Mouse (Mus musculus) layer of hippocampus, postnatal 36 days (tissue): ENCODE results near the gene Nudt8. TPM values are rescaled to one million over a fixed set of nuclear protein-coding genes. Genes with fewer than 3 reads are reported as not detected.

Experiments used
- DNase-seq, 2 experiments: peaks; one replicate each; pipeline ENCODE4 v3.0.0; 2022
- total RNA-seq, 2 experiments: library from RNA; stranded (reverse); gene quantifications; 2 replicates each; pipeline ENCODE4 v1.2.3; 2021

Nudt8 gene
- total RNA-seq, 2 experiments from 2014 or later = 8.2 to 11.1 TPM

DNA sequence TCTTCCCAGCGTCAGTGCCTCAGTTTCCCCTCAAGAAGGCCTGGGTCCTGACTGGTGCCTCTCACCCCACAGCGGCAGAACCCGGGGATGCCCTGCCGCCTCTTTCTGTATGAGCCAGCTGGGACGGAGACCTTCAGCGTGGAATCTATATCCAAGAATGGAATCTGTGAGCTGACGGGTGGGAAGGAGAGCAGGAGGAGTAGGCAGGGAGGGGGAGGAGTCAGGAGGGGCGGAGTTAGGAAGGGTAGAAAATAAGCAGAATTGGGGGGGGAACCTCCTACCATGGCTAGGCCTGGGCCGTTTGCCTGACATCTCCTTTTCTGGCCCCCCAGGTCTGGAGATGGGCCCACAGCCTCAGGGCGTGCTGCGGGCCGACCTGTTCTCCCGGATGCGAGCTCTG lies 12.3 kb upstream of the Nudt8 start:
- no peak for DNase-seq

- no peak for DNase-seq
These were observed 11.6 kb upstream of the Nudt8 start for GRCm38 (mm10) chr19:3988750-3989149.

DNA sequence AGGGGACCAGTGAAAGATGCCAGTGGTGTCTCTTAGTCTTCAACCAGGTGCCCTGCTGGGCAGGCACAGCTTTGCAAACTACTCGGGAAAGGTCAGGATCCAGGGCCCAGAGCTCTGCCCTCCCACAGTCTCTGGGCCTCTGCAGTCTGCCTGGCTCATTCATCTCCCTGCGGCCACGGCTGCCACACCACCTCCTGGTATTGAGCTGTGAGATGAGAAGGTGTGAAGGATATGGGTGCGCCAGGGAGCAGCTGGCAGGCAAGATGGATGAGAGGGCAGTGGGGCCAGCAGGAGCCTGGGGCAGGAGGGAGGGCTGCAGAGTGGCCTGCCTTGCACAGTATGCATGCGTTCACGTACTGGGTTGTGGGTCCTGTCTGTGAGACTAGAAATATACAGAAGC lies 9.6 kb upstream of the Nudt8 start:
- no peak for DNase-seq

GRCm38 (mm10) chr19:3991562-3991961 lies 8.8 kb upstream of the Nudt8 start:
- no peak for DNase-seq

GRCm38 (mm10) chr19:3991966-3992365 lies 8.4 kb upstream of the Nudt8 start:
- DNase-seq = no peak

DNA sequence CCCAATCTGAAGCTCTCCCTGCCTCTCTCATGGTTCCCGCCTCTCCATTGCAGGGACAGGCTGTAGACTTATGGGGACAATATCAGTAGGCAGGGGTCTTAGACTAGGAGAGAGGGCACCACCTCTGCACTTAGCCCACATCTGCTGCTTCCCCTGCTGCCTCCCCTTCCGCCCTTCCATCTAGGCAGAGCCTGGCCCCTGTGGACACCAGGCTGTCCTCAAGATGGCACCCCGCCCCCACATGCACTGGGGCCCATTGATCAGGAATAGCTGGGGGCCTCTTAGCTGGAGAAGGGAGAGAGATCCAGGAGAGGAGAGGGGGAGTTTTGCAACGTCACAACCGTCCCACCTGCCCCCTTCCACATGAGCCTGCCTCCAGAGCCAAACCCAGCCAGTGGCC lies 8.0 kb upstream of the Nudt8 start, which contains the start of gene Tbx10:
Gene Tbx10, plus strand, starts transcription at position 337 of the 400 bp plus-strand sequence.
- no peak for DNase-seq

- DNase-seq = no peak
These were observed 5.4 kb upstream of the Nudt8 start for GRCm38 (mm10) chr19:3994932-3995331.

GRCm38 (mm10) chr19:3995505-3995904 lies 4.9 kb upstream of the Nudt8 start:
- no peak for DNase-seq

DNA sequence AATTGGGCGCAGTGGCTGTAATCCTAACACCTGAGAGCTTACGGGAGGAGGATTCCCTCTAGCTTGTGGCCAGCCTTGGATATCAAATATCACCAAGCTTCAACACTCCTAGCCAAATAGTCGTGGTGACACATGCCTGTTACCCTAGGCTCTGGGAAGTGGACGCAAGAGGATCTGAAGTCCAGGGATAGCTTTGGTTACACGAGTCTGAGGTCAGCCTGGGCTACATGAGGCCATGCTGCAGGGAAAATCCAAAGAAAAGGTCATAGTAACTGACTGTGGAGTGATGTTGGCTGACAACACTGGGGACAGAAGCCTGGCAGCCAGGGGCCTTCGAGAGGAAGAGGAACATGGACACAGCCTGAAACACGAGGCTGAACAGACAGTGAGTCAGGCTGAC lies 4.3 kb upstream of the Nudt8 start:
- DNase-seq = no peak

DNA sequence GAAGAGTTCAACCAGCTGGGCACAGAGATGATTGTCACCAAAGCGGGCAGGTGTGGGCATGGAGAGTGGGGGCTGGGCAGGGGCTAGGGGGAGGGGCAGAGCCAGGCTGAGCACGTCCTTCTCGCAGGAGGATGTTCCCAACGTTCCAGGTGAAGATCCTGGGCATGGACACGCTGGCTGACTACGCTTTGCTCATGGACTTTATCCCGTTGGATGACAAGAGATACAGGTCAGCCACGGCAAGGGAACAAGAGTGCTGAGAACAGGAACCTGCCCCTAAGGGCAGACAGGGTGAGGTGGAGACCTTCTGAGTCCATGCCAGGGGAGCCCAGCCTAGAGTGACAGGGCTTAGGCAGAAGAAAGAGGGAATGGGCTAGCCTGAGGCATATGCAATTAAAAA lies 3.6 kb upstream of the Nudt8 start:
- DNase-seq = no peak

GRCm38 (mm10) chr19:3997231-3997630 lies 3.1 kb upstream of the Nudt8 start:
- no peak for DNase-seq

- DNase-seq = no peak
These were observed 2.0 kb upstream of the Nudt8 start for GRCm38 (mm10) chr19:3998335-3998734.

DNA sequence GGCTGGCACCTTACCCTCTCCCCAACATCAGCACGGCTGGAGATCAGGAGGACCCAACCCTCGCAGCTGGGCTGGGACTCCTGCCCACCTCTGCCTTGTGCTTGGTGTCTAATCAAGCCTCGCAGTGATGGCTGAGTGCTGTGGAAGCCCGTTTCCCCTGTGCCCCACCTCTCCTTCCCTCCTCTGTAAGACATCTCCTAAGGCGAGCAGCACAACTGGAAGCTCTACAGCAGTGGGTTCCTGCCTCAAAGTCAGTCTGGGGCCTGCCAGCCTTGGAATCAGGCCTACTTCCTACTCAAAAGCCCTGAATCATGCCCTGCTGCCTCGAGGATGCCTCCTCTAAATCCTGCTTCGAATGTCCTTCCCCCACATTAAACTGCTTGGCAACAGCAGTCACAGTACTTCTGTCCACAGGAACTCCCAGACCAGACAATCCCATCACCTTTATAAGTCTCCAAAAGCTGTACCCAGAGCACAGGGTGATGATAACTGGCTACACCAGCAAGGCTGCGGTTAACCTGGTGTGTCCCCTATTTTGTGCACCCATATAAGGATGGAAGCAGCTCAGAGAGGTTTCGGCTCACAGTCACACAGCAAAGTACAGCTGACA lies 1.2 kb upstream of the Nudt8 start:
- no peak for DNase-seq

- no peak for DNase-seq
These were observed 657 bp downstream of the Nudt8 start for GRCm38 (mm10) chr19:4000949-4001525.

DNA sequence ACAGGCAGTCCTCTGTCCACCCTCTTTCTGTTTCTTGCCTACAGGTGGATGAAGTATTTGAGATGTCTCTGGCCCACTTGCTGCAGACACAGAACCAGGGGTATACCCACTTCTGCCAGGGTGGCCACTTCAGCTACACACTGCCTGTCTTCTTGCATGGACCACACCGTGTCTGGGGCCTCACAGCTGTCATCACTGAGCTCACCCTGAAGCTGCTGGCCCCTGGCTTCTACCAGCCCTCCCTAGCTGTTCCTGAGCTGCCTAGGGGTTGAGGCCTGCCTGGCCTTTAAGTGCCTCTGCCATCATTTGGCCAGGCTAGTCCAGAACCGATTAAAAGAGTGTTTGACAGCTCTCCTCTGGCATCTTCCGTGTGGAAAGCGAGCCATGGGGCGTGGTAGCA lies 1.4 kb downstream of the Nudt8 start:
- DNase-seq = no peak

DNA sequence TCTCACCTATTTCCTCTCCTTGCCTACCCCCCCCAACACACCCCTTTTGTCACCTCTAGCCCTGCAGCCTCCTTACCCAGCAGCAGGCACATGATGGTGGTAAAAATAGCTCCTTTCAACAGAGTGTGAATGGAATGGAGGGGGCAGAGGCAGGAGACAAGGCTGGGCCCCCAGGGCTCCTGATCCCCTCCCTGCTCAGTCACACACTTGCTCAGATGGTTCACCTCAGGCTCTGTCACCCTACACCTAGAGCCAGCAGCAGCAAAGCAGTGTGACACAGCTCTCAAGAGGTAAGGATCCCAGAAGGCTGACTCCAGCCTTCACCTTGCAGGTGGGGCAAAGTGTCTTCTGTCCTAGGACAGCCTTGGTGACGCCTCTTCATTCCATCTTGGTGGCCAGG lies 2.7 kb downstream of the Nudt8 start, which contains the start of gene Doc2g:
Gene Doc2g, plus strand, starts transcription at position 202 of the 400 bp plus-strand sequence.
- no peak for DNase-seq

GRCm38 (mm10) chr19:4003641-4004040 lies 3.3 kb downstream of the Nudt8 start:
- DNase-seq = no peak

DNA sequence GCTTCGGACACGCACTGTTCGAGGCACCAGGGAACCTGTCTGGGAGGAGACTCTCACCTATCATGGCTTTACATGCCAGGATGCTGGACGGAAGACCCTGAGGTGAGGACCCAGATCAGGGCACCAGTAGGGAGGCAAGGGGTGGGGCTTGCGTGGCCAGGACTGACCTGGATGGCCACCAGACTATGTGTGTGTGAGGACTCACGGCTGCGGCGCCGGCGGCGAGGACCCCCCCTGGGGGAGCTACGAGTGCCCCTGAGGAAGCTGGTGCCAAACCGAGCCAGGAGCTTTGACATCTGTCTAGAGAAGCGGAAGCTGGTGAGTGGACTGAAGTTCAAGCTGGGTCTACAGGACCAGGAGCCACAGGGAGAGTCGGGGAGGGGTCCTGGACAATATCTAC lies 4.0 kb downstream of the Nudt8 start:
- no peak for DNase-seq

- no peak for DNase-seq
These were observed 4.7 kb downstream of the Nudt8 start for GRCm38 (mm10) chr19:4005091-4005490.

- no peak for DNase-seq
These were observed 5.6 kb downstream of the Nudt8 start for GRCm38 (mm10) chr19:4005971-4006370.

DNA sequence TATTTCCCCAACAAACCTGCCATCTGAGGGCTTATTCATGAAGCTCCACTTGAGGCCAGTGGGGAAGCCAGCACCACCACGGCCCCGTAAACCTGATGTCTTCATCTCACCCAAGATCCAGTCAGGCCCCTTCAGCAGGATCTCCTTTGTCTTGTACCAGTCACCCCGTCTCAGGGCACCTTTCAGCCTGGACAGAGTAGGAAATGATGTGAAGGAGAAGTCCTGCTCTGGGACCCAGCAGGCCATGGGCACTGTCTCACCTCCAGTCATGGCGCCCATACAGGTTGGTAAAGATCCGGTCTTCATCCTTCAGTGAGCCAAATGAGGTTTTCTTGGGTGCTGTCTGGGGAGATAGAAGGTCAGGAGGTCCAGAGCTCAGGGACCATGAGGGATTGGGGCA lies 10.7 kb downstream of the Nudt8 start:
- no peak for DNase-seq

GRCm38 (mm10) chr19:4012432-4013022 lies 12.1 kb downstream of the Nudt8 start, which contains the start of gene Ndufv1:
Ndufv1 (minus strand) TSS chr19:4012806.
- DNase-seq = peak; percentile 96 to 98

- no peak for DNase-seq
These were observed 12.7 kb downstream of the Nudt8 start for GRCm38 (mm10) chr19:4013066-4013465.

GRCm38 (mm10) chr19:4014802-4015201 lies 14.4 kb downstream of the Nudt8 start:
- no peak for DNase-seq
